Mouse (Mus musculus) right cerebral cortex, postnatal 10 days (tissue): ENCODE results near the gene Meis2.
A peak's percentile ranks its signal among the peaks of the same experiment; 100 is the strongest.

Experiments
- DNase-seq, 2 experiments: peaks; one replicate each; pipeline ENCODE4 v3.0.0; 2021; ENCODE audit warnings: low spot score in 2 of 2

Meis2 gene

DNA sequence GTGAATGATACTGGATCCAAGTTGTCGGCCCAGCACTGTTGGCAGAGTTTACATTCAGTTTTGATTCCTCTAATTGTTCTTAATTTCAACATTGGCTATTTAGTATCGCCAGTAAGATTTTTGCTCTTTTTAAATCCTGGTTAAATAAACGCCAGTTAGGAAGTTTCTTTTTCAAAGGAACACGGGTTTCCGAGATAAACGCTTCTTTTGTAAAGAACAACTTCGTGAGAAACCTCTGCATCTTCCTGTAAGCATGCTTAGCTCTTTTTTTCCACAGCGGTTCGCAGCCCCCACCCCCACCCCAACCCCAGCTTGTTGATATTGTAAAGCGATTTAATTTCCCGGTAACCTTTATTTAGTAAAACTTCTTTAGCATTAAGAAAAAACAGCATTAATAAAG, 2.8 kb upstream of the Meis2 start:
- DNase-seq, result no peak

DNA sequence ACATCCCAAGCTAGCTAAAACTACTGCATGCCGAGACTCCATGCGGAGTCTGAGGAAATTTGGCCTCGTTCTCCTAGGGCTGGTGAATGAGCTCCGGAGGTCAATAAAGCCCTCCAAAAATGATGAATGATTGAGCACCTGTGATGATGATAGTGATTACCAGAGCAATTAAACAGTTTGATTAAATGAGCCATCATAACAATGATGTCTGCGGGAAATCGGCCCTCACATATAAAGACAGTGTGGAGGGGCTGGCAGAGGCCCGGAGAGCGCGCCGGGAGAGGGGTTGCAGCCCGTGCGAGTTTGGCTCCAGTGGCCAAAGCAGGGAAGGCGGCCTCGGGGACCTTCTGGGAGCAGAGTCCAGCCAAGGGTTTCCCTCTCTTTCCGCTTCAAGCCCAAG, 2.1 kb upstream of the Meis2 start:
- DNase-seq, result peak in 1 of 2 experiments; percentile 51

DNA sequence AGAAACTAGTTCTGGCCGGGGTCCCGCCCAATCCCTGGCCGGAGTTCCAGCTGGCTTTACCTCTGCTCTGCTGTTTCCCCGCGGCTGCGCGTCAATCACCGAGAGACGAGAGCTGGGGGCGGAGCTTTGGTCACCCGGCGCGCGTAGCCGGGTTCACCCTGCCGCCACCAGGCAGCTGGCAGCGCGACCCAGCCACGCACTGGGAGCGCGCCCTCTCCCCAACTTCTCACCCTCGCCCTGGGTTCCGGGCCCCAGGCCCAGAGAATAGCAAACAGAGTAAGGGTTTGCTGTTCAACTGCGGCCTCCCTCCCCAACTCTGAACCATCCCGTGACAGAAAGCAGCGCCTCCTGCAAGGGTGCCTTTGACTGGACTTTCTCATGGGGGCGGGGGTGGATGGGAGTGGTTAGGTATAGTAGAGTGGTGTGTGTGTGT, 1.4 kb upstream of the Meis2 start:
- DNase-seq, result peak; percentile 88 to 90

DNA sequence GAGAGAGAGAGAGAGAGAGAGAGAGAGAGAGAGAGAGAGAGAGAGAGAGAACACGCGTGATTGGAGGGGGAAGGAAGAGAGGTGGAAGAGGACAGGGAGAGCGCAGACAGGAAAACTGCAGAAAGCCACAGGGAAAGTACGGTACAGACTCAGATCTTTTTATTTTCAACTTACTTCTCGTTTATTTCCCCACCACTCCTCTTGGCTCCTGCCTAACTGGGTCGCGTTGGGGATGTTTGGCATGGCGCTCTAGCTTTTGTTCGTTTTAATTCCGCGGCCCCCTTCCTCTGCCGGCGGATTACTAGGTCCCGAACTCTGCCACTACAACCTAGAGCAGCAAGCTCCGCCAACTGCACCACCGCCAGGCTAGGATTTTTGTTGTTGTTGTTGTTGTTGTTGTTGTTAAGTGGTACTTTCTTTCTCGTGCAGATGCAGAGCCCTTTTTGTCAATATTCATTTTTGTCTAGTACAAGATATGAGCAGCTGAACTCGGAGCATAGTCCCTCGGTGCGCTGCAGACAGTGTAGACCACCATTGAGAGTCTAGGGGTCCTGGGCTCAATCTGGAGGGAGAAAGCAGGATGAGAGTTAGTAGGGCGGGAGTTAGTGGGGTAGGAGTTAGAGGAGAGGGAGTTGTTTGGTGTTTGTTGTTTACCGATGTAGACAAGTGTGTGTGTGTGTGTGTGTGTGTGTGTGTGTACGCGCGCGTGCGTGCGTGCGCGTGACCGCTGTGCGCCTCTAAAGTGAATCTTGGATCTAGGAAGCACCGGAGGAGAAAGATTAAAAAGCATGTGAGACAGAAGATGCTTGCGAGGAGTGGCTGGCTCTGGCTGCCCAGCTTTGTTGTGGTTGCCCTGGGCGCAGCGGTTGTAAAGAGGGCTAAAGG, 660 bp upstream of the Meis2 start:
- DNase-seq, result peak; percentile 66 to 70

DNA sequence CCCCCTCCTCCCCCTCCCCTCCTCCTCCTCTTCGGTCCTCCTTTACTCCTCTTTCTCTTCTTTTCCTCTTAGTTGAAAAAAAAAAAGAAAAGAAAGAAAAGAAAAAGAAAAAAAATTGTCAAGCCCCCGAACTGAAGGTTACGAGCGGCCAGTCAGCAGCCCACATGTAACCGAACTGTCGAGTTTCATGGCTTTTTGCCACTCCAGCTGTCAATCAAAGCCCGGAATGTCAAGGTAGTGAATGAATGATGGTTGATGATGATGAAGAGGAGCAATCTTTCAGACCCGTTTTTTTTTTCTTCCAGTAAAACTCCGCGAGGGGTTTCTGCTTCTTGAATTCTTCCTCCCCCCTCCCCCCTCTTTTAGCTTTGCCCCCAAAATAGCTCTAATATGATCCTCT, 582 bp downstream of the Meis2 start:
- DNase-seq, result peak in 1 of 2 experiments; percentile 53

DNA sequence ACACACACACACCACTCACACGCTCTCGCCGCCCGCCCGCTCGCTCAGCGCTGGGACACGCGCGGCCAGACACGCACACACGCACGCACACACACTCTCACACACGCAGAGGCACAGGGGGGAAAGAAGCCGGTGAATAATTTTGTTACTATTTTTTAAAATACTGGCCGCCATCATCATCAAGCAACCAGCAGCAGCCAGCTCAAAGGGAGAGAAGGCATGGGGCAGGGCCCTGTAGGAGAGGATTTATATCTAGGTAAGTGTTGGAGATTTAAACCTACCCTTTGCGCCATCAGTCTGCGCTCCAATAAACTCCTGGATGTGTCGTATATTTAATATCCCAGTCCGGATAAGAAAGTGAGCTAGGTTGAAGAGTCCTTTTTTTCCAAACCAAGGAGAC, 1.1 kb downstream of the Meis2 start:
- DNase-seq, result peak in 1 of 2 experiments; percentile 49

DNA sequence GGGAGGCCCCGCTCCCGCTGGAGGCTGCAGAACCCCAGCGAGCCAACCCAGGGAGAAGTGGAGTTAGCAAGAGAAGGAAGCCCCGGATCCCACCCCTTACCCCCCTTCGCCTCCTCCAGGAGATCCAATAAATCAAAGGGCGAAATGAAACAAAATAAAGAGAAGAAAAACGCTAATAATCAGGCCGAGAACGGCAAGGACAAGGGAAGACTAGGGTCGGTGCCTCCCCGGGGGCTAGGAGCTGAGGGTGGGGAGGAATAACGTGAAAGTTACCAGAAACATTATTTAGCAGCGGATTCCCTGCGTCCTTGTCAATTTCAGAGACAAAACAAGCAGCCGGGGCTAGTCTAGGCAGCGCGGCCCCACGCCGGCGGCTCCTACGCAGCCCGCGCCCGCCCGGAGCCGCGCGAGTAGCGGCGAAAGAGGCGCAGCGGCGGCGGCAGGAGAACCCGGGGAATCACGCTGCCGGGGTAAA, 1.8 kb downstream of the Meis2 start:
- no peak for DNase-seq

DNA sequence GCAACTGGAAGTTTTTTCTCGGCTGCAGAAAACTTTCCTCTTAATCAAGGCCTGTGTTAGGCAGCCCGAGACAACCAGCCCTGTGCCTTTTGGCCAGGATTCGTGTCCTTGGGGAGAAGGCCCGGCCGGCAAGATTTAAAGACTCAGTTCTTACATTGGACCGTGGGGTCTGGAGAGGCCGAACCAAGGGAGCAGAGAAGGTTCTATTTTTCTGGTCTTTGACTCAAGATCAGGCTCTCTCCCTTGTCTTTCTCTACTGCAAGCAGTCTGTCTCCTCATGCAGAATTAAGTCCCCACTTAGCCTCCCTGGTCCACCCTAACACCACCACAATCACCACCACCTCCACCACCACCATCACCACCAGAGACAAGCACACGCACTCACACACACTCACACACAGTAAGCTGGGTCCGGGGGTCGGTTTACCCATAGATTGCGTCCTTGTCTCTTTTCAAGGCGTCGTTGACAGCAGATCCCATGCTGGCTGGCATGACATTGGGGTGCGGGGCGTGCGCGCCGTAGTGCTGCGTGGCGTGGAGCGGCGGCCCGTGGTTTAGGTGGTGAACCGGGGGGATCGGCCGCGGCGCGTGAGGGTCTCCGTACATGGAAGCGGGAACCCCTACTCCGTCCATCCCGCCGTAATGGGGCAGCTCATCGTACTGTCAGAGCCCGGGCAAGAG, 2.7 kb downstream of the Meis2 start:
- DNase-seq, result peak in 1 of 2 experiments; percentile 52

DNA sequence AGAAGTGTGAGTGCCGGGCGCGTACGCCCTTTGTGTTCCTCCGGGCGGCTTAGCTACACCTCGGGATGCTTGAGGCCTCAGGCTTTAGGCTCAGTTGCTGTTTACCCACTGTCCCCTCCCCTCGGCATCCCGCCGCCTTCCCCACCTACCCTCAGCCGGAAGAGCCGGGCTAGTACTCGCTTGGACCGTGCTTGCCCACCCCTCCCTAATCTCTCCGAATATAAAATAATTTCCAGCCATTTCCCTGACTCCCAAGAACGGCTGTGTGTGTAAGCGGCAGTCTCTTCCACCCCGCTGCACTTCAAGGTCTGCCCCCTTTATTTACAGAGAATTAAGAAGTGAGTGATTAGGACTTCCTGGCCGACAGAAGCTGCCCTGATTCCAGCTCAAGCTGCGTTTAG, 3.4 kb downstream of the Meis2 start:
- DNase-seq, result peak in 1 of 2 experiments; percentile 39

DNA sequence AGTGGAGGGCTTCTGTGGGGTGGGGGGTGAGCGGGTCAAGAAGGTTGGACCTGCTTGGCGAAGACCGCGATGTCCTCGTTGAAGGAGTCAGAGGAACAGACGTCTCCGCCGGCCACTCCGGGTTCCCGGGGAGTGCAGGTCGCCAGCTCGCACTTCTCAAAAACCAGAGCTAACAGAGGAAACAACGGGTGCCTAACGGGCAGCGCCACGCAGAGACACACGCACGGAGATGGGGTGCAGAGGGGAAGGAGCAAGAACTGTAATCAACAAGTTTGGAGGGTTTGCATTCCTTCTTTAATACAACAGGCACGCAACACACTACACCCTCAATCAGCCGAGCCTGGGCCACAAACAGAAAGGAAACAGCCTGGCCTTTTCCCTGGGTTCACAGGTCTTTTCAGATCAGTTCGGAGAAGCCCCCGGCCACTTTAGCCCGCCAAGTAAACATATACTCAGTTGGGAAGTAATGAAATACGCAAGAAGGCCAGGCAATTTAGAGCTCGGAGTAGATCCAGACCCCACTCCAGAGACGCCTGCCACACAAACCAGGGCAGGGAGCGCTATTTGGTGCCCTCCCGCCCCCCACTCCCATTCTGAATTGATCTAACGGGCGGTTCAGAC, 4.1 kb downstream of the Meis2 start:
- peak in 1 of 2 experiments; percentile 41 for DNase-seq

DNA sequence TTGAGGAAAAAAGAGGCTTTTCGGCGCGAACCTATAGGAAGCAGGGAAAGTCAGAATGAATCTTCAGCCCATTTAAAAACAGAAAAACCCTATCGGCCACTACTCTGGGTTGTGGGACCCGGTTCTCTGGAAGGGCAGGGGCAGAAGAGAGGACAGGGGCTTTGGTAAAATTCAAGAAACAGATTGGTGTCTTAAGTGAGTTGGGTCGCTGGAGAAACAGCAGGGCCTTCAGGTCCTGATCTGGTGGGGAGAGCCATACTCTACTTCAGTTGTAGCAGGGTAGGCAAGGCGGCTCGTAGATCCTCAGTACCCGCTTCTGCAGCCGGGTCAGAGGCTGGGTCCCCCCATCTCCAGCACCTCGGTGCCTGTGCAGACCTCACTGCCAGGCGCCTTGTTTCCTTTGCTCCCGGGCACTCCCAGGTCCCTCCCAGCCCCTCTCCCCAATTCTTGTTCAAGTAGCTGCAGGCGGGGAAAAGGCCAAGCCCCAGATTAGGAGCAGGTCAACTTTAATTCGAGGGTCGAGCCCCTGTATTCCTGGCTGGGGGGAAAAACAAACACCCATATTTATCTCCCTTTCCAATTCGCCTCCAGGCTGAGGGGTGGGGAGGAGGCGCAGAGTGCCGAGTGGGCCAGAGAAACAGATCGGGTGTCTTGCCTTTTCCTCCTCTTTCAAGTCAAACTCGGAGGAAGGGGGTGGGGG, 4.8 kb downstream of the Meis2 start:
- no peak for DNase-seq

DNA sequence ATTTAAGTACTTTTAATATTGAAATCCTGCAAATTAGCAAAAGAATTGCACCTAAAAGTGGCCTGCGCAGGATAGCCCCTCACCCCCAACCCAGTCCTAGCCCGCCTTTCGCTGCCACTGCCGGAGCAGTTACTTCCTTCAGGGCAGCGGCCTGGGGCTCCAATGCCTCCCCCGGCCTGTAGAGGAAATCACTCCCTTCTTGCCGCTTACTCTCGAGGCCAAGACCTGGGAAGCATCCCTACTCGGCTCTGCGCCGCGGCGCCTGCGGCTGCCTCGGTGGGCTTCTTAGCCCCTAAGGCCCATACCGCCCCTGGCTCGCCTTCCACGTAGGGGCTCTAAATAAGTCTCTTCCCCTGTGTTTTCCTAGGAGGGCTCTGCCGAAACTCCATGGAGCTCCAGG, 5.4 kb downstream of the Meis2 start:
- peak in 1 of 2 experiments; percentile 41 for DNase-seq

DNA sequence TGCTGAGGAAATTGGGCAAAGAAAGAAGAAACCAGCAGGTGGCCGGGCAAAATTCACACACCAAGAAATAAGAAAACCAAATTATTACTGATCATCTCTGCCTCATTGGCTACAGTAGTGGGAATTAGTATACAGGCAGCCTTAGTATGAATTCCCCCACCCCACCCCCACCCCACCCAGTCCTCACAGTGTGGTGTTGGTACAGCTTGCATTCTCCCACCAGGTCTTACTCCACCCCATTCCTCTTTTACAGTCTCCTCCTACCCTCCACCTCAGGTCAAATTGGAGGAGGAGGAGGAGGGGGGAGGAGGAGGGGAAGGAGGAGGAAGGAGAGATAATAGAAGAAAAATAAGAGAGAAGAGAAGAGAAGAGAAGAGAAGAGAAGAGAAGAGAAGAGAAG, 6.0 kb downstream of the Meis2 start:
- DNase-seq, result no peak

DNA sequence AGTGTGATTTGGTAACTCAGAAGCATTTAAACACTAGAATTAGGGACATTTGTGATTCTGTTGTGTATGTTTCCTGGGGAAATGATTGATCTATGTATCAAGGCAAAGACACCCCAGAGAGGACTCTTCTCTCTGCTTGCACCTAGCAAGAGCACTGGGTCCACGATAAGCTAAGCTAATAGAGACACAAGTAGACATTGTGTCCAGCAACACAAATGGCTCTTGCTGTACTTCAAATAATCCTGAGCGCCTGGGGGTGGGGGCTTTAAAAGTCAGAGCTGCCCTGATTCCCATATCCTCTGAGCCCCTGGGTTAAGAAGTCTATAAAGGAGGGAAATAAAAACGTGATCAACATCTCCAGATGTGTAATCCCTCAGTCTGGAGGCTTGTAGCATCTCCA, 6.6 kb downstream of the Meis2 start:
- no peak for DNase-seq

DNA sequence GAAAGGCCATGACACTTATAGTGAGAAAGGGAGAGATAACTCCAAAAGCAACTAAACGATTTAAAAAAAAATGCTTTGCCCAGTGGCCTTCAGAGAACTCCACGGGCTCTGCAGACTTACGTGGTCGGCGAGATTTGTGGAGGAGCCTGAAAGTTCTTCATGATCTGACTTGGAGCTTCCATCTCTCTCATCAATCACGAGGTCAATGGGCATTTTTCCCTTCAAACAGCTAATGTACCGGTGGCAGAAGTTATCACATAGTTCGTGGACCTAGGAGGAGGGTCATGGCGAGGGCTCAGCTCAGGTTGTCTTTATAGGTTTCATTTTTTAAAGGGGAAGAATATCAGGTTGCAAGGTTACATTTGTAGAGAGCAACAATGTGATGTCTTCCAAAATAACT, 7.1 kb downstream of the Meis2 start:
- no peak for DNase-seq

DNA sequence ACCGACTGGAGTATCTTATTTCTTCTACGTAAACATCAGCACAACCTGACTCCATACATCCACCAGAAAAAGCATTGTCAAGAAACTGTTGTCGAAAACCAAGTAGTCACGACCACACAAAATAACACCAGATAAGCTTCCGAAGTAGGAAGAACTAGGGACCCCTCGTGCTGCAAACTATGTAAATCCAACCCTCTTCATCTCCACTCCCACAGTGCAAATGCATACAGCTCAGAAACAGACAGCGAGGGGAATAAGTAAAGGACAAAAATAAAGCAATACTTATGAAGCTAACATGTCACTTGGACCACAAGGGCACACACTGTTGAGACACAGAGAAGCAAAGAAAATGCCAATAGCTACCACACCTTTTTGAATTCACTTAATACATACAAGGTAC, 8.8 kb downstream of the Meis2 start:
- no peak for DNase-seq

DNA sequence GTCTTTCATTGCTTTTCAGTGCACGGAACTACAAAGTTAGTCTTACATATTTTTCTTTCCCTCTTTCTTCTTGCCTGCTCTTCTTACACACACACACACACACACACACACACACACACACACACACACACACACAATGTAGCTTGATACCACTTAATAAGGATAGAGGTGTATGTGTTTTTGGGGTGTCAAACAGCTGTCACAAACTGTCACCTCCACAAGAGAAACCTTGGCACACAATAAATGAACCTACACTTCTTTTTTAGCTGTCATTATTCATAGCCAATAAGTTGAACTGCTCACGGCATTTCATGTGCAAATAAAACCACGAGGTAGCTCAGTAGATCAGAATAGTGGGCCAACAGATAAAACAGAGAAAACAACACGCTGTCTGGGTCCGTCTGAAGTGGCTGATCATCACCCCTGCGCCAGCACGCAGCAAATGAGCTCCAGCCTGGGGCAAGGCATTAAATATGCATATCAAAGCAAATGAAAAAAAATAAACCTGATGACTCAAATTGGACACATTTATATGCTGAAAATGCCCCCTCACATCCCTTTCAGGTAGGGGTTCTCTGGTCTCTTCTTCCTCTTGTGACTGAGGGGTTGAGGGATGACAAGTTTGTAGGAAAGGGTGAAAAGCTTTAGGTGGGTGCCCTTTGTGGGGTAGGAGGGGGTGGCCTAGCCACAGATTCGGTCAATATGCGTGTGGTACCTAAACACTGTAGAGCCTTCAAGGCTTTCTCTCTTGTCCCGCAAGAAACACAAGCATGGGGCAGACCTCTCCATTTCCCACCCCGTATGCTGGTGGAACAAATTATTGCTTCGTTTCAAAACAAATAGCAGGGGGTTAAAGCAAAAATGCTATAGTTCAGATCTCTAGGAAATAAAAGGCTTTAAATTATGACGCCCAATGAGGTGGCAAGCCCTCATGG, 9.7 kb downstream of the Meis2 start:
- peak in 1 of 2 experiments; percentile 36 for DNase-seq

DNA sequence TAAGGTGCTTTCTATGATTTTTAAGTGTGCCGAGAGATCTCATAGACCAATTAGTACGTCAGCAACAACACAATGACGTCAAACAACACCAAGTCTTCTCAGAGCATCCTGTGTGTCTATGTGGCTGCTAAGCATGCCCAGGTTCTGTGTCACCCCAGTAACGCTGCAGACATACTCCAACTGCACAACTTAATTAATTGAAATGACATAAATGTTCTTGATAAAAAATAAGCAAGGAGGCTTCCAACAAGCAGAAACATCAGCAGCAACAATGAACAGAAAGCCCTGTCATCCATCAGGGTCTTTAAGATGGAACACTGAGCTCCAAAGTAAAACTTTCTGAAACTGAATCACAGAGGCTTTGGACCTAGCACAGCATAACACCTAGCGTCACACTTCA, 11.7 kb downstream of the Meis2 start:
- DNase-seq, result no peak

DNA sequence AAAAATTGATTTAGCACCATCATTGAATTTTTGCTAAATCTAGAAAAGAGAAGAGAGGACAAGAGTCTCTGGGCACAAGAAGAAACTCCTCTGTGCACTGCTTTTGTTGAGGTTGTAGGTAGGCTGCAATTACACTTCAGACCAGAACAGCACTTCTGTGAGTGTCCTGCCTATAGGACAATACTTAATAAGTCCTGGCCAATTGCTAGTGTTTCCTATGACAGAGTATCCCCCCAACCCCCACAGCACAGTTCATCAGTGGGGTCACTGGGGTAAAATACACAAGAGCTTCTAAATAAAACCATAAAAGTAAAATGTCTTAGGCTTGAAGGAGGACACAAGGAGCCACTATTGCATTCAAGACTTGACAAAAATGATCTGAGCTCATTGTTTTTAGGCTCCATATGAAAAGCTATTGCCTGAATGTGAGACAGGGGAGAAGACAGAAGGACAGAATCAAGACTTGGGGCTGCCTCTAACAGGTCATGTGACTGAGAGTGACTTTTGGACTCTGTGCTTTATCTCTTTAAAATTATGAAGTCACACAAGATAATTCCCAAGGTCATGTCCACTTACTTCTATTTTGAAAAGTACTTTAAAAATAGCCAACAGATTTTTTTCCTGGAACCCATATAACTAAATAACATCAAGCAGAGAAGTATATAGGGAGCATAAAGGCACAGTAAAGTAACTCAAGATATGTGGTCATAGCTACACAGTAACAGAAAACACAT, 12.8 kb downstream of the Meis2 start:
- no peak for DNase-seq
